Mouse (Mus musculus): ENCODE results near the gene Ptpn21.
A peak's percentile ranks its signal among the peaks of the same experiment; 100 is the strongest.

Gene Ptpn21

GRCm38 (mm10) chr12:98724224-98724623 lies 13.0 kb downstream of the Ptpn21 start:
- DNase-seq (ENCODE audit: low read depth, low spot score) = no peak

DNA sequence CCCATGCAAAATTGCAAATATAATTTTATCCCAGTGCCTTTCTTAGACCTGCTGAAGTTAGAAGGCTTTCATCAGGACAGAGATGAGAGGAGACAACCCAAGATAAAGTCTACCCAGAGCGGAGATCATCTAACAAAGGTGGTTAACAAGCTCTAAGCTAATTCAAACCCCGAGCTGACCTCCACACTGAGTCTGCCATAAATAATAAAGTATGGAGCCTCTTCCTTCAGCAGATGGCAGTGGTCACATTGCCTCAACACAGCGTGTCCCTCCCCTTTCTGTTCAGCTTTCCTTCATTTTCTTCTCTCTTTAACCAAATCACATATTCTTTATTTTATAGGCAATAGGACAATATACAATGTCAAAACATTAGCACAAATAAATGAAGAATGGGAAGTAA lies 16.2 kb downstream of the Ptpn21 start:
- DNase-seq (ENCODE audit: low read depth, low spot score) = no peak

GRCm38 (mm10) chr12:98720628-98721027 lies 16.6 kb downstream of the Ptpn21 start:
- DNase-seq (ENCODE audit: low read depth, low spot score) = peak; percentile 92

GRCm38 (mm10) chr12:98716142-98716541 lies 21.1 kb downstream of the Ptpn21 start:
- no peak for DNase-seq (ENCODE audit: low read depth, low spot score)

DNA sequence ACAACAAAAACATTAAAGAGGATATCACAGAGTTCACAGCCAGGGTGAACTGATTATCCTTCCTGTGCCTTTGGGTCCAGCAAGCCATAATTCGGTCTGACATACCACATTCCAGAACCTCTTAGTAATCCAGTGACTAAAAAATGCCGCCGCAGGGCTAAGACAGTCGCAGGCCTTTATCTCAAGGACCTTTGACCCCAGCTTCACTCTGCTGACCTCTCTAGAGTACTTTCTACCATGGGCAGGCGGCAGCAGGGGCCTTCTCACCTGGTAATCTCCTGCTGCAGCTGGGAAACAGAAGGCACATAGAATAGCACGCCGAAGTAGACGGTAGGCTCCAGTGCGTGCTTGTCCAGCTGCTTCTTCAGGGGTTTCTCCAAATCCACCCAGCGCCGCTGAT lies 22.4 kb downstream of the Ptpn21 start:
- no peak for DNase-seq (ENCODE audit: low read depth, low spot score)

DNA sequence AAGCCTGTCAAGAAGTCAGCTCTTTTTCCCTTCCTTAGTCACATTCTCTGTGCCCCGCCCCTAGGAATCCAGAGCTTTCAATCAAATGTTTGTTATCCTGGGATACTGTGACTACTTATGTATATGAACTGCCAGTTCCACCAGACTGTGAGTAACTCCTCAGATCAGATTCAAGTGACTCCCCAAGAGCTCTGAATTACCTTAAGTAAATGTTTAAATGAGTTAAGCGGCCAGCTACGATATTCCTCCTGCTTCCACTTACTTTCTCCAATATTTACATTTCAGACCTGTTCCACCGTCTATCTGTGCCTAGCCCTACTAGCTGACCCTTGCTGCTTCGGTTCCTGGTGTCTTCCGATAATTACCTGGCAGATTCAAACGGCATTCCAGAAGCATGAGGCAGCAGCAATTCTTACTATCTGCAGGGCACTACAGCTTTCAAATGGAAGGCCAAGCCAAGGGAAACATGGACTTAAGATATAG lies 23.5 kb downstream of the Ptpn21 start:
- no peak for DNase-seq (ENCODE audit: low read depth, low spot score)

- no peak for DNase-seq (ENCODE audit: low read depth, low spot score)
Measured at GRCm38 (mm10) chr12:98712819-98713218, 24.4 kb downstream of the Ptpn21 start.

DNA sequence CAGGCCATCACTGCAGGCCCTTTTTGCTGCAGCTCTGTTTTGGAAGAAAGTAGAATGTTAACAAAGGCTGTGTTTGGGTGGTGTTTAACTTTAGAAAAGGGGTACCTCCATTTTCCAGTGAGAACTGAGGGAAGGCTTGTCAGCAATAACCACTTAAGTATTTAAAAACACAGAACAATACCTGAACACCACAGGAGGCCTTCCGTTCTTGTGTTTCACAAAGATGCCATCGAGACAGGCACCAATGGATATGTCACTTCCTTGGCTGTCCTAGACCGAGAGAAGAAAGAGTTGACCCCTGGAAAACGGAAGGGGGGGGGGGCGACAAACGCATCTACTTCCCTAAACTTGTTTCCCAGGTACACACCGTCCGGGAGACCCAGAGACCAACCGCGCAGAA lies 33.2 kb downstream of the Ptpn21 start:
- DNase-seq (ENCODE audit: low read depth, low spot score) = no peak

GRCm38 (mm10) chr12:98703554-98703953 lies 33.7 kb downstream of the Ptpn21 start:
- no peak for DNase-seq (ENCODE audit: low read depth, low spot score)

GRCm38 (mm10) chr12:98701564-98701963 lies 35.6 kb downstream of the Ptpn21 start:
- no peak for DNase-seq (ENCODE audit: low read depth, low spot score)

GRCm38 (mm10) chr12:98697202-98697601 lies 40.0 kb downstream of the Ptpn21 start:
- DNase-seq (ENCODE audit: low read depth, low spot score) = peak; percentile 40

GRCm38 (mm10) chr12:98690230-98690629 lies 47.0 kb downstream of the Ptpn21 start:
- no peak for DNase-seq (ENCODE audit: low read depth, low spot score)

- no peak for DNase-seq (ENCODE audit: low read depth, low spot score)
Measured at GRCm38 (mm10) chr12:98683574-98683973, 53.6 kb downstream of the Ptpn21 start.

DNA sequence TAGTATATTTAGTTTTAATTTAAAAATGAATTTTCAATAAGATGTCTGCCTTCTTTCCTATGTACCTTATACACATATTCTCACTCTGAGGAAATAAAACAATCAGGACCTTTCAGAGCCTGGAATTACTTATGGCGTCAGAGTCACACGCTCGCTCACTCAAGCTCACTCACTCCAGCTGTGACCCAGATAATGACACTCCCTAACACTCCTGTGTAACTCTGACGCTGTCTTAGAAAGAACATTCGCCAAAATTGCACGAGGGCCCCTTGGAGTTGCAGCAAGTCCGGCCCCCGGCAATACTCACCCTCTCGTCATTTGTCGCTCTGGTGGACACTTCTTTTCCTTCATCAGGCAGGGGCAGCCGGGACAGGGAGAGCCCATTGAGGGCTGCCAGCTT lies 54.0 kb downstream of the Ptpn21 start:
- DNase-seq (ENCODE audit: low read depth, low spot score) = no peak

GRCm38 (mm10) chr12:98682196-98682595 lies 55.0 kb downstream of the Ptpn21 start:
- DNase-seq (ENCODE audit: low read depth, low spot score) = no peak

DNA sequence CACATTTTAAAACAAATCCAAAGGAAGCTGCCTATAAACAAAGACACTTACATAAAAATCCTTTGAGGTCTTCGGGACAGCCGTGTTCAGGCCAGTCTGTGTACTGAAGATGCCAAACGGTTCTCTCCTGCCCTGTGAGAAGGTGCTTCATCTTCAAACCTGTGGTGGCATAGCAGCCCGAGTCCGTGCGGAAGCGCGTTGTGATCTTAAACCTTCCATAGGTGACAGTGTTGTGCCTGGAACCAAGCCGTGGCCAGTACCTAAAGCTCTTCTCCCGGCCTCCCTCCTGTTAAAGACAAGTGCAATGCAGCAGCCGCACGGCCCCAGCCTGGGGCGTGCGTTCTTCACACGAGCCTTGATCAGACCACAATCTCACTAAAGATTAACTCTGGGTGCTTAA lies 57.3 kb downstream of the Ptpn21 start:
- no peak for DNase-seq (ENCODE audit: low read depth, low spot score)

DNA sequence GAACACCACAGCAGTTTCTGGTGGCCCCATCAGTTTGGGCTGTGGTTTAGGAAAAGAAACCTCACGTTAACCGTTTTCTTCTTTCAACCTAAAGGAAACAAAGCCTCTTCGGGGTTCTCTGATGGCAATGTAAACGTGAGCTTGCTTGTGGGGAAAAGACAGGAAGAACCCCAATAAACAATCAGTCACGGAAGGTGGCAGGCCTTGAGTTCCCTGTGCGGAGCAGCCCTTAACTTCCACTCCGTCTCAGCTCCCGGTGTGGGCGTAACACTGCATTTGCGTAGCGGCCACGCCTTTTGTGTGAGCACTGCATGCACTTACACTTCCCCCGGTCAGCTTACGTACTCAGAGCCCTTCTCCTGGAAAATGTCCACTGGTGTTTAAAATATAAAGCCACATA lies 59.9 kb downstream of the Ptpn21 start:
- peak; percentile 29 for DNase-seq (ENCODE audit: low read depth, low spot score)

- no peak for DNase-seq (ENCODE audit: low read depth, low spot score)
Measured at GRCm38 (mm10) chr12:98676861-98677260, 60.3 kb downstream of the Ptpn21 start.

- peak; percentile 93 for DNase-seq (ENCODE audit: low read depth, low spot score)
Measured at GRCm38 (mm10) chr12:98674627-98675143, 62.5 kb downstream of the Ptpn21 start.

GRCm38 (mm10) chr12:98673879-98674278 lies 63.3 kb downstream of the Ptpn21 start:
- DNase-seq (ENCODE audit: low read depth, low spot score) = no peak

- no peak for DNase-seq (ENCODE audit: low read depth, low spot score)
Measured at GRCm38 (mm10) chr12:98670429-98670828, 66.8 kb downstream of the Ptpn21 start.

- peak; percentile 95 for DNase-seq (ENCODE audit: low read depth, low spot score)
Measured at GRCm38 (mm10) chr12:98669864-98670263, 67.3 kb downstream of the Ptpn21 start.

DNA sequence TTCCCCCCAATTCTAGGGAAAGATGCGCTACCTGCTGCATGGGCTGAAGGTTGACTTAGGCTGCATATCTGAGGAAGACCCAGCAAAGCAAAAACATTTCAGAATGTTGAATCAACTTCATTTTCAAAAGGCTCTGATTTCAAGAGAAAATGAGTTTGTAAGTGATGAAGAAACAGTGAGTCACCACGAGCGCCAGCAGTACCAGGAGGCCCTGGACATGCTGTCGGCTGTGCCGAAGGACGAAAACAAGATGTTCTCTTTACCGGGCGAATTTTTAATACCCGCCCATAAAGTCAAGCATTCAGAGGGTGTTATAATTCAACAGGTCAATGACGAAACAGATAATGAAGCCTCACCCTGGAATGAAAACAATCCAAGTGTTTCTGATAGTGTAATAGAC lies 68.1 kb downstream of the Ptpn21 start:
- DNase-seq (ENCODE audit: low read depth, low spot score) = peak; percentile 60

DNA sequence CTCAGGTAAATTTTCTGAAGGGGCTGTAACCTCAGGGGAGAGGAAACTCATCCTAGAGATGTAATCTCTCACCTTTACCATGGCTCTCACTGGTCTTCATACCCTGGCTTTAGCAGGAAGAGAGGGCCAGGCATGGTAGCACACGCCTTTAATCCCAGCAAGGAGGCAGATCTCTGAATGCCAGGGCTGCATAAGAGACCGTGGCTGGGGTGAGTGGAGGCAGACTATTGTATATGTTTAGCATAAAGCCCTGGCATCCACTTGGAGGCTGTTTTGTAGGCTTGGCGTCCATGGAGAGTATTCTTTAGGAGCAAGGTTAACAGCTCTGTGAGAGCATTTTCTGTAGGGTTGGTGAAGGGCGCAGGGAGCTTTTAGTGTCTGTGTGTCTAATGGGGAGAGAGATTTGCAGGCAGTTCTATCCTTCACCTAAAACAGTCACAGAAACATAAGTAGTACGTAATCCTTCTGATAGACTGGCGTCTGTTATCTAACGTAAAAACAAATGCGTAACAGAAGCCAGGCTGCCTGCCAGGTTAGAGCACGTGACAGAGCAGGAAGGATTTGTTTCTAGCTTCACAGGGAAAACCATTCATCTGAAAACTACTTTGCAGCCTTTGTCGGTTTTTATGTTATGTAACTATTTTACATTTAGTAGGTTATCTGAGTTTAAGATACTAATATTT lies 68.9 kb downstream of the Ptpn21 start:
- DNase-seq (ENCODE audit: low read depth, low spot score) = peak; percentile 90

Data from brain, adult 2 months (tissue).